Mouse (Mus musculus): ENCODE results near the gene Arhgef12.

Gene Arhgef12

DNA sequence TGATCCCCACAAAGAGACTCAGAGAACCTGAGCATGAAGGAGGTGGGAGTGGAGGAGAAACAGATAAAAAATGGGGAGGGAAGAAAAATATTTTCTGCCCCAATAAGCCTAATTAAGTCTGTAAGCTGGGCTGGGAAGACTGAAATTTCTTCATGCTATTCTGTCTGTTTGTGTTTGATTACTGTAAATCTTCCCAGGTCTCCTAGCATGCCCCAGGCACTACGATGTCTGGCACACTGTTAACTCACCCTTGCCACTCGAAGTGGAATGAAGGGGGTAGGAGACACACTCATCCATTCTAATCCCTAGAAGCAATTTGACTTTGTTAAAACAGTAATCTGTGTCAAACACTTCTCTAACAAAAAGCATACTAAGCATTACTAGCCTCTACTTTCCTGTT is 35.3 kb downstream of the Arhgef12 start:
- DNase-seq, result no peak

DNA sequence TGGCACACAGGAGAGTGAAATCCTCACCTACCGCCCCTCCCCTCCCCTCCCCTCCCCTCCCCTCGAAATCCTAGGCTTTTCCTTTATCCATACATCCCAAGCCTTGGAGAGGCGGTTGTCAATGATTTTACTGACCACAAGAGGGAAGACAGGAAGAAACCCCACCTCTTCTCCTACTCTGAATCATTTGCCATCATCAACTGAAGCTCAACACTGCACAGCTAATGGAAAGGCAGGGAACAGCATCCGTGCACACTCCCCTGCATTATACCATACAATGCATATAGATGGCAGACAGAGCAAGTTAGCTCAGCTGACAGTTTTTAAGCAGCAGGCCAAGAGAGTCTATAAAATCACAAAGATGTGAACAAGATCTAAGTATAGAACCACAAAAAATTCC is 35.9 kb downstream of the Arhgef12 start:
- no peak for DNase-seq

GRCm38 (mm10) chr9:43070566-43070965 is 36.5 kb downstream of the Arhgef12 start:
- DNase-seq, result no peak

GRCm38 (mm10) chr9:43070153-43070552 is 36.9 kb downstream of the Arhgef12 start:
- no peak for DNase-seq

GRCm38 (mm10) chr9:43067896-43068295 is 39.1 kb downstream of the Arhgef12 start:
- no peak for DNase-seq

GRCm38 (mm10) chr9:43065231-43065630 is 41.8 kb downstream of the Arhgef12 start:
- DNase-seq, result no peak

DNA sequence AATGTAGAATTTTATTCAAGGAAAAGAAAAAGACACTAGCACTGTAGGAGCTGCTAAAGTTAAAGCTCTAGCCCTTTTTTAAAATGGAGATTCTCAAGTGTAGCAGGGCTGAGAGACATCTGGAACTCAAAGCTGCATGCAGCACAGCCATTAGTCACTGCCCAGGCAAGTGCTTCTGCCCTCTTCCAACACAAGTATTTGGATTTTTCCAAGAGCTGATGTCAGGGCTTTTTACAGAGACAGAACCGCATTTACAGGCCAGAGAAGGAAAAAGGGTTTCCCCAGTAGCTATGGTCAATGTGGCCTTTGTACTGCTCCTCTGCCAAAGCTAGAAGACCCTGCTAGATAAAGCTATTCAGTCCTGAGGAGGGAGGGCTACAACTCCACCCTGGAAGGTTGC is 45.5 kb downstream of the Arhgef12 start:
- no peak for DNase-seq

- no peak for DNase-seq
Measured at GRCm38 (mm10) chr9:43050391-43050790, 56.6 kb downstream of the Arhgef12 start.

DNA sequence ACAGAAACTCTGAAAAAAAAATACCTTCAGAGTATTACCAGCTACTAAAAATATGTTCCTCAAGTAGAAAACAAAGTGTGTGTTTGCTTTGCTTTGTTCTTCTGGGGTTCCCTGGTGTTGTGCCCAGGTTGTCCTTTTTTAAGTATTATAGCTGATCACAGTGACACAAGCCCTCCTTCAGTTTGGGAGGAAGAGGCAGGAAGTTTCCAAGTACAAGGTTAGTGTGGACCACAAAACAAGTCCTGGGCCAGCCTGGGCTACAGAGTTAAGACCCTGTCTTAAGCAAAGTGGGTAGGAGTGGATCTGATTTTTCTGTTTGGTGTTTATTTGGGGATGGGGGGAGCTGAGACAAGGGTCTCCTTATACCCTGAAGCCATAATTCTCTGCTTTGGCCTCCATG is 62.6 kb downstream of the Arhgef12 start:
- no peak for DNase-seq

DNA sequence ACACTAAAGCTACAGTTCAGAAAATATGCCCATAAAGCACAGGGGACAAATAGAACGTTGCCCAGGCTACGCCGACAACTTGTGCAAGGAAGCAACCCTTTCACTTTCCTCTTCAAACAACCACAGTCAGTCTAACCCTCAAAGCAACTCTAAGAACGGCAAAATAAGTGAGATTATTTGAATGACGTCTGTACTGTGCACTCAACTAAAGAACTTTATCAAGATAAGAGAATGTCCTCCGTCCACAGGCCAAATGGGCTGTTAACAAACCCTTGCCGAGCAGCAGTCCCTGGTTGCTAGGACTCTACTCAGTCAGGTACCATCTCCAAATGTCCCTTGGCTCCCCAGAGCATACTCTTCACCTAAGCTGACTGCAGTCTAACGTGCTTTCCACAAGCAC is 68.6 kb downstream of the Arhgef12 start:
- DNase-seq, result no peak

- no peak for DNase-seq
Measured at GRCm38 (mm10) chr9:43035208-43035607, 71.8 kb downstream of the Arhgef12 start.

- no peak for DNase-seq
Measured at GRCm38 (mm10) chr9:43034273-43034672, 72.8 kb downstream of the Arhgef12 start.

GRCm38 (mm10) chr9:43027757-43028156 is 79.3 kb downstream of the Arhgef12 start:
- DNase-seq, result no peak

- no peak for DNase-seq
Measured at GRCm38 (mm10) chr9:43021515-43022251, 85.4 kb downstream of the Arhgef12 start.

- no peak for DNase-seq
Measured at GRCm38 (mm10) chr9:43019656-43020055, 87.4 kb downstream of the Arhgef12 start.

DNA sequence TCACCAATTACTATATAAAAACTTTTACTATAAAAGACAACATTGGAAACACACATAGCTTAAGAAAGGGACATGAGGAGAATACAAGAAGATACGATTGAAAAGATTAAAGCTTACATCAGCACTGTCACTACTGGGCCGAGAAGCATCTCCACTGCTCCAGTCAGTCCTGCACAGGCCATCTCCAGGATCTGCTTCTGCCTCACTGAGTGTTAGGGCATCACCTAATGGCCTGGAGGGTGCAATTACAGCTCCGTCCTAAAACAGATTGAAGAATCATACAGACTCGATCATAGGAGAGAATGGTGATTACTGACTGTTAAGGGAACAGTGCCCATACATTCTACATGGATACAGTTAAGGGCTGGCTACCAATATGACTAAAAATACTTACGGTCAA is 91.3 kb downstream of the Arhgef12 start:
- DNase-seq, result no peak

DNA sequence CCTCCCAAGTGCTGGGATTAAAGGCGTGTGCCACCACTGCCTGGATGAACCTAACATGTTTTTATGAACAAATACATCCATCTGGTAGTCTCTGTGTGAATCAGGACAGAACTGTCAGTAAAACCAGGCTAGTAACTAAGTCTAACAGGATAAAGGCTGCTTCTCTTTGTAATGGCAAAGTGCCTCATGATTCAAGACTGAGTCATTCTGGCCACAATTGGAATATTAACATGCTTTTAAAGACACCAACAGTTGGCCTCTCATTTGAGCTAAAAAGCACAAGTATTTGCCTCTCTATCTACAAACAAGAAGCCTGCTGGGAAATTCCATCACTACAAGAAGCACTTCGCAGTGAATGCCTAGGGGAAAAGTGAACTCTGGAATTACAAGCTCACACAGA is 91.7 kb downstream of the Arhgef12 start:
- no peak for DNase-seq

DNA sequence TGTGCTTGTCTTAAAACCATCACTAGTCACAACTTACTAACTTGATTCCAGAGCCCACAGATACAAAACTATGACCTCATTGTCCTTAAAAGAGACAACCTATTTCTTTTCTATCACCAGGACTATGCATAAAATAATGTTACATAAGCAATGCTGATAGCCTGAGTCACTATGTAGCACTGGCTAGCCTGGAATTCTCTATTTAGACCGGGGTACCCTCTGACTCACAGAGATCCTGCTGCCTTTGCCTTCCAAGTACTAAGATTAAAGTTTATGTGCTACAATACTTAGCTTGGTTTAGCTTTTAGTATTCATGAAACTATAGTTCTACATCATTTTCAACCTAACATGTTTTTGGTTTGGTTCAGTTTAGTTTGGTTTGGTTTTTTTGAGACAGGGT is 92.2 kb downstream of the Arhgef12 start:
- DNase-seq, result no peak

- no peak for DNase-seq
Measured at GRCm38 (mm10) chr9:43012541-43012940, 94.5 kb downstream of the Arhgef12 start.

- DNase-seq, result no peak
Measured at GRCm38 (mm10) chr9:43011061-43011460, 96.0 kb downstream of the Arhgef12 start.

DNA sequence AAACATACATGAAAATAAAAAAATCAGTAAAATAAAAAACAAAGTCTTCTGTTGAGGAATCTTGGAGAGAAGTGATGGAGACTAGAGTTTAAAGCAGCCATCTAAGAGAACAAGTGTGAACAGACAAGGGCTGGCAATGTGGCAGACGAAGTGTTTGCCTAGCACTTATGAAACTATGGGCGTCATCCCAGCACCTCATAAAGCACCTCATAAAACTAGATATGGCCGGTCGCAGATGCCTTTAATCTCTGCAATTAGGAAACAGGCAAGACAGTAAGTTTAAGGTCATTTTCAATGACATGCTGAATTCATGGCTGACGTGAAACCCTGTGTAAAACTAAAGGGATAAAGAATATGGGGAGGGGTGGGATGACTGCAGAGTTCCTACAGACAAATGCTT is 103.2 kb downstream of the Arhgef12 start:
- DNase-seq, result no peak

DNA sequence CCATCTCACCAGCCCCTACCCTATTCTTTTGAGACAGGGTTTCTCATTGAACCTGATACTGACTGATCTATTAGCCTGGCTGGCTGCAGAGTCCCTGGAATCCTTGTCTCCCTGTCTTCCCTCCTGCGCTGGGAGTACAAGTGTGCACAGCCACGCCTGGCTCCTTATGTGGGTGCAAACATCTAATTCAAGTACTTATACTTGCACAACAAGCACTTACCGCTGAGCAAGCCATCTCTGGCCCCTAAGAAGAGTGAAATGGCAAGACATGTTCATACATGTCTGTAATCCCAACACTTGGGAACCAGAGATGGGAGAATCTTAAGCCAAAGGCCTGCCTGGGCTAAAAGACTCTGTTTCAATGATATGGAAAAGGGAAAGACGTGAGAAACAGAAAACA is 104.0 kb downstream of the Arhgef12 start:
- no peak for DNase-seq

DNA sequence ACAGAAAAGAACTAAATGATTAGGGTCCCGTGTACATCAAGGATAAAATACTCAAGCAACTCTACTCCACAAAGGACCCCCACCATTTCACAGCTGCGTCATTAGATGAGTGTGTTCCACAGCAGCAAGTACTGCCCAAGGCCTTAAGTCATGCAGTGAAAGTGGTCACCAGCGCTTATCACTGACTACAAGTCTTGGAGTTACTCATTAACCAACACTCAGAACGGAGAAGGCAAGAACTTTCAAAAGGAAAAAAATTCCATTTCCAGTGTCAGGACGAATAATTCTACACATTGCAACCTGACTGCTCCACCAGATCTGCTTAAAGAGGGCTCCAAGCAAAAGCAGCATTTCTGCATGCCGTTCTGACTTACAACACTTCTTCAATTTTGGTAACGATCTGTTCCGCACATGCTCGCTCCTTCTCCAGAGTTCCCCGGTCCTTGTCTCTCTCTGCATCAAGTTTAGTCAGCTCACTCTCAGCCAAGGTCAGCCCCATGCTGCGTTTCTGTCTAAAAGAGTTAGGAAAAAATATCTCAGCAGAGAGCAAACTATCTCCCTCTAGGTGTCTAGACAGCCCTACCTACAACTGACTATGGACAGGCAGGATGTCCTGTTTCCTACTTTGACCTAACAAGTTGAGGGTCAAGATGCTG is 106.3 kb downstream of the Arhgef12 start:
- DNase-seq, result no peak

DNA sequence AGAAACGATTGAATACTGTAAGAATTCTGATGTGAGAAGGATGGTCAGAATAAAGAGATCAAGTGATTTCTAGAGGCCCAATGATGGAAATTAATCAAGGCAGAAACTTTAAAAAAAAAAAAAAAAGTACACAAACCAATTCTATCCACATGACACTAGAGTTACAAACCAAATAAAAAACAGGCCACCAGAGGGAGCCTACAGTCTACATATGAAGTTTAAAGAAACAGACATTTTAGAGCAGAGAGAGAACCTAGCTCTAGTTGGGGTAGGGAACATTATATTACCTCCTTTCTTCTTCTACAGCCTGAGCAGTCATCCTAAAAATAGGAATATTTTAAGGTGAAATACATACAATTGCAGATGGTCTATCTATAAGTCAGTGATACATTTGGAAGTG is 107.0 kb downstream of the Arhgef12 start:
- DNase-seq, result no peak

GRCm38 (mm10) chr9:42997526-42997925 is 109.5 kb downstream of the Arhgef12 start:
- DNase-seq, result no peak

Data from cerebellum, adult 11-12 months (tissue).